Mouse (Mus musculus) induced T-regulatory cell, adult 2 months (primary cell): ENCODE measurements around the gene Nop14.

Experiments
- DNase-seq: peaks from one replicate; pipeline ENCODE4 v3.0.0-alpha.2; 2012; ENCODE audit warnings: low read depth

The Nop14 gene

GRCm38 (mm10) chr5:34659686-34660590 lies at the start of gene Nop14, which contains the start of gene Grk4:
TSS of gene Nop14 (minus strand) at chr5:34660148.
TSS of gene Grk4 (plus strand) at chr5:34660379.
- peak; percentile 99 for DNase-seq

- no peak for DNase-seq
These were observed 48.5 kb upstream of the Nop14 start for GRCm38 (mm10) chr5:34708436-34708835.

GRCm38 (mm10) chr5:34695521-34695920 lies 35.6 kb upstream of the Nop14 start:
- no peak for DNase-seq

GRCm38 (mm10) chr5:34692782-34693181 lies 32.8 kb upstream of the Nop14 start:
- no peak for DNase-seq

GRCm38 (mm10) chr5:34689868-34690267 lies 29.9 kb upstream of the Nop14 start:
- DNase-seq: no peak

- peak; percentile 22 for DNase-seq
These were observed 10.3 kb upstream of the Nop14 start for GRCm38 (mm10) chr5:34670280-34670679.

GRCm38 (mm10) chr5:34669493-34669892 lies 9.5 kb upstream of the Nop14 start:
- DNase-seq: peak; percentile 35

GRCm38 (mm10) chr5:34663231-34663630 lies 3.3 kb upstream of the Nop14 start:
- no peak for DNase-seq

- no peak for DNase-seq
These were observed 2.0 kb upstream of the Nop14 start for GRCm38 (mm10) chr5:34661909-34662308.

GRCm38 (mm10) chr5:34660591-34661130 lies 713 bp upstream of the Nop14 start:
- no peak for DNase-seq

- no peak for DNase-seq
These were observed 2.4 kb downstream of the Nop14 start for GRCm38 (mm10) chr5:34657556-34657955.

GRCm38 (mm10) chr5:34654881-34655280 lies 5.1 kb downstream of the Nop14 start:
- DNase-seq: no peak

- DNase-seq: no peak
These were observed 7.0 kb downstream of the Nop14 start for GRCm38 (mm10) chr5:34652961-34653360.

GRCm38 (mm10) chr5:34647581-34647980 lies 12.4 kb downstream of the Nop14 start:
- peak; percentile 86 for DNase-seq

- peak; percentile 84 for DNase-seq
These were observed 17.0 kb downstream of the Nop14 start for GRCm38 (mm10) chr5:34642932-34643331.

GRCm38 (mm10) chr5:34641991-34642390 lies 18.0 kb downstream of the Nop14 start:
- DNase-seq: no peak

- DNase-seq: no peak
These were observed 22.3 kb downstream of the Nop14 start for GRCm38 (mm10) chr5:34637591-34638156.

- peak; percentile 89 for DNase-seq
These were observed 23.3 kb downstream of the Nop14 start, which contains the start of gene Mfsd10 for GRCm38 (mm10) chr5:34636481-34637287. TSS of gene Mfsd10 (minus strand) at chr5:34637212.

- no peak for DNase-seq
These were observed 24.2 kb downstream of the Nop14 start for GRCm38 (mm10) chr5:34635665-34636192.

GRCm38 (mm10) chr5:34634746-34635400 lies 25.1 kb downstream of the Nop14 start:
- DNase-seq: peak; percentile 50

- no peak for DNase-seq
These were observed 26.3 kb downstream of the Nop14 start for GRCm38 (mm10) chr5:34633641-34634040.
